Mouse (Mus musculus) liver, postnatal 0 days (tissue): ENCODE results near the gene Vwa7. TPM values are rescaled to one million over a fixed set of nuclear protein-coding genes. Genes with fewer than 3 reads are reported as not detected.

Source experiments
- ATAC-seq: fragments of 200-750 bp; cut with Nextera tagmentation; 2 replicates; pipeline ENCODE4 v1.8.0; 2017; ENCODE audit warnings: mild to moderate bottlenecking, moderate library complexity
- DNase-seq: peaks from one replicate; pipeline ENCODE4 v3.0.0-alpha.2; 2016
- H3K27ac ChIP-seq: fragments of 300-500 bp; sonication (generic); 2 replicates; pipeline ENCODE4 v1.5.1; 2014; ENCODE audit warnings: antibody characterized with exemption, moderate library complexity, mild to moderate bottlenecking, low read depth
- H3K27me3 ChIP-seq: fragments of 300-500 bp; sonication (generic); 2 replicates; pipeline ENCODE4 v1.6.1; 2014; ENCODE audit warnings: low read length, control low read depth, mixed read lengths; ENCODE audit not compliant: insufficient read depth
- H3K36me3 ChIP-seq: fragments of 300-500 bp; sonication (generic); replicated peaks from 2 replicates; pipeline ENCODE4 v1.6.1; 2014; ENCODE audit warnings: mild to moderate bottlenecking, control low read depth, low read length, moderate library complexity, mixed read lengths; ENCODE audit not compliant: insufficient read depth
- H3K4me1 ChIP-seq: fragments of 300-500 bp; sonication (generic); 2 replicates; pipeline ENCODE4 v1.6.1; 2014; ENCODE audit warnings: antibody characterized with exemption, mild to moderate bottlenecking, control low read depth; ENCODE audit not compliant: insufficient read depth
- H3K4me2 ChIP-seq: fragments of 300-500 bp; sonication (generic); 2 replicates; pipeline ENCODE4 v1.6.1; 2014; ENCODE audit warnings: low read depth, mild to moderate bottlenecking, low read length, moderate library complexity, mixed read lengths
- H3K4me3 ChIP-seq: fragments of 300-500 bp; sonication (generic); 2 replicates; pipeline ENCODE4 v1.5.1; 2014; ENCODE audit warnings: low read depth, low read length
- H3K9ac ChIP-seq: fragments of 300-500 bp; sonication (generic); replicated peaks from 2 replicates; pipeline ENCODE4 v1.6.1; 2014; ENCODE audit warnings: mild to moderate bottlenecking, moderate library complexity
- H3K9me3 ChIP-seq: fragments of 300-500 bp; sonication (generic); 2 replicates; pipeline ENCODE4 v1.6.1; 2016; ENCODE audit warnings: mild to moderate bottlenecking, control low read depth, low read length, mixed read lengths
- CTCF ChIP-seq: sonication (generic); IDR thresholded peaks from 2 replicates; pipeline ENCODE4 v1.5.1; 2016; ENCODE audit warnings: antibody characterized with exemption, low read depth
- EP300 ChIP-seq: IDR thresholded peaks from 2 replicates; pipeline ENCODE4 v1.6.1; 2016; ENCODE audit warnings: antibody characterized with exemption, low read depth, mild to moderate bottlenecking
- WGBS: fragments of 180-500 bp; shearing (Covaris S2); extraction: QIAGEN DNeasy Blood & Tissue Kit; methylation state at CpG from one replicate; pipeline ENCODE4 v1.1.7; 2014; ENCODE audit not compliant: insufficient replicate concordance; 5-methylcytosine and 5-hydroxymethylcytosine counted together
- polyA plus RNA-seq: library from polyadenylated mRNA; unstranded; fragments of >200 nt; fragmentation: Nextera tagmentation; extraction: Ambion mirVana; gene quantifications from 2 replicates; pipeline ENCODE4 v1.2.1, GENCODE M21; 2015

Gene Vwa7
- polyA plus RNA-seq, 1 experiment from 2014 or later: 0.12 TPM

- 73% methylated on average over 9 of the region's 9 CpGs for WGBS
- no peak overlapping the region for H3K4me3 ChIP-seq
- TF ChIP-seq CTCF (no peak), EP300 (no peak)
- H3K9me3 ChIP-seq: no peaks in the 10 kb centered on the region
- DNase-seq (no peak), ATAC-seq (no peak)
- H3K9ac ChIP-seq: no peak overlapping the region
- H3K4me2 ChIP-seq: no peak overlapping the region
- no peaks in the 10 kb centered on the region for H3K36me3 ChIP-seq
- peaks cover 22% of the 10 kb centered on the region for H3K27me3 ChIP-seq
- no peak overlapping the region for H3K27ac ChIP-seq
- H3K4me1 ChIP-seq: no peaks in the 10 kb centered on the region
These were observed 55.1 kb downstream of the Vwa7 start for GRCm38 (mm10) chr17:35071454-35071853.

- H3K9ac ChIP-seq: no peak overlapping the region
- H3K4me2 ChIP-seq: no peak overlapping the region
- no peaks in the 10 kb centered on the region for H3K9me3 ChIP-seq
- WGBS: 36% methylated on average over 17 of the region's 17 CpGs
- no peak for DNase-seq
- H3K36me3 ChIP-seq: no peaks in the 10 kb centered on the region
- no peak for ATAC-seq
- H3K4me3 ChIP-seq: no peak overlapping the region
- TF ChIP-seq CTCF: no peak
- TF ChIP-seq EP300: no peak
- 0 out of 2 replicates have a peak, but pooled peaks cover 7% of the 10 kb centered on the region for H3K27me3 ChIP-seq
- H3K4me1 ChIP-seq: 0 out of 2 replicates have a peak, but pooled peaks cover 2% of the 10 kb centered on the region
- no peak overlapping the region for H3K27ac ChIP-seq
These were observed 57.7 kb downstream of the Vwa7 start for GRCm38 (mm10) chr17:35074097-35074496.

Other genes starting within 250 kb of the Vwa7 start
- not detected in 2 replicates for gene Cyp21a1, start 212.0 kb upstream of the Vwa7 start, polyA plus RNA-seq
- 12.6 and 13.1 TPM in 2 replicates for gene Stk19, start 179.6 kb upstream of the Vwa7 start, polyA plus RNA-seq
- gene Dxo, start 179.6 kb upstream of the Vwa7 start, polyA plus RNA-seq: 17.6 and 19.2 TPM in 2 replicates
- 14.1 and 15.4 TPM in 2 replicates for gene Skiv2l, start 166.4 kb upstream of the Vwa7 start, polyA plus RNA-seq
- gene Nelfe, start 166.2 kb upstream of the Vwa7 start, polyA plus RNA-seq: 26.1 and 26.5 TPM in 2 replicates
- gene Cfb, start 154.1 kb upstream of the Vwa7 start, polyA plus RNA-seq: 744 and 847 TPM in 2 replicates
- 0.33 and 0.46 TPM in 2 replicates for gene Zbtb12, start 137.1 kb upstream of the Vwa7 start, polyA plus RNA-seq
- 0.25 TPM in 1 of 2 replicates, not detected in the other for gene Gm20547, start 134.5 kb upstream of the Vwa7 start, polyA plus RNA-seq
- gene C2, start 118.3 kb upstream of the Vwa7 start, polyA plus RNA-seq: 35.7 and 37.3 TPM in 2 replicates
- gene Ehmt2, start 118.1 kb upstream of the Vwa7 start, polyA plus RNA-seq: 11.1 TPM in 2 replicates
- 3.5 and 3.6 TPM in 2 replicates for gene Slc44a4, start 102.1 kb upstream of the Vwa7 start, polyA plus RNA-seq
- gene Neu1, start 85.3 kb upstream of the Vwa7 start, polyA plus RNA-seq: 35.6 and 40.3 TPM in 2 replicates
- gene Hspa1b, start 57.3 kb upstream of the Vwa7 start, polyA plus RNA-seq: 0.06 and 0.12 TPM in 2 replicates
- gene Gm20481, start 46.7 kb upstream of the Vwa7 start, polyA plus RNA-seq: 0.28 TPM in 1 of 2 replicates, not detected in the other
- gene Hspa1a, start 44.4 kb upstream of the Vwa7 start, polyA plus RNA-seq: 0.46 and 0.59 TPM in 2 replicates
- gene Hspa1l, start 43.9 kb upstream of the Vwa7 start, polyA plus RNA-seq: 0.18 TPM in 1 of 2 replicates, not detected in the other
- gene Lsm2, start 34.7 kb upstream of the Vwa7 start, polyA plus RNA-seq: 69.8 and 76.7 TPM in 2 replicates
- 38.0 and 43.8 TPM in 2 replicates for gene Vars, start 15.6 kb upstream of the Vwa7 start, polyA plus RNA-seq
- 3.3 and 4.1 TPM in 2 replicates for gene Sapcd1, start 11.4 kb downstream of the Vwa7 start, polyA plus RNA-seq
- gene Msh5, start 30.2 kb downstream of the Vwa7 start, polyA plus RNA-seq: 3.8 and 4.2 TPM in 2 replicates
- 98.6 and 102 TPM in 2 replicates for gene Clic1, start 33.4 kb downstream of the Vwa7 start, polyA plus RNA-seq
- 15.8 and 17.2 TPM in 2 replicates for gene Ddah2, start 42.5 kb downstream of the Vwa7 start, polyA plus RNA-seq
- 0.32 and 0.49 TPM in 2 replicates for gene Ly6g6c, start 48.8 kb downstream of the Vwa7 start, polyA plus RNA-seq
- 6.5 and 7.1 TPM in 2 replicates for gene Mpig6b, start 49.6 kb downstream of the Vwa7 start, polyA plus RNA-seq
- gene Ly6g6e, start 60.3 kb downstream of the Vwa7 start, polyA plus RNA-seq: 0.19 TPM in 1 of 2 replicates, not detected in the other
- 0.54 and 0.60 TPM in 2 replicates for gene Ly6g6d, start 61.5 kb downstream of the Vwa7 start, polyA plus RNA-seq
- gene Ly6g6f, start 69.0 kb downstream of the Vwa7 start, polyA plus RNA-seq: 4.0 and 5.3 TPM in 2 replicates
- 47.3 and 49.3 TPM in 2 replicates for gene Abhd16a, start 72.7 kb downstream of the Vwa7 start, polyA plus RNA-seq
- not detected in 2 replicates for gene Ly6g5c, start 91.7 kb downstream of the Vwa7 start, polyA plus RNA-seq
- 0.32 and 0.67 TPM in 2 replicates for gene Ly6g5b, start 98.8 kb downstream of the Vwa7 start, polyA plus RNA-seq
- gene Gpank1, start 104.9 kb downstream of the Vwa7 start, polyA plus RNA-seq: 8.1 and 9.6 TPM in 2 replicates
- 120 and 131 TPM in 2 replicates for gene Csnk2b, start 105.5 kb downstream of the Vwa7 start, polyA plus RNA-seq
- 4.4 and 4.8 TPM in 2 replicates for gene D17H6S53E, start 109.8 kb downstream of the Vwa7 start, polyA plus RNA-seq
- 1,209 and 1,216 TPM in 2 replicates for gene Apom, start 115.5 kb downstream of the Vwa7 start, polyA plus RNA-seq
- gene Bag6, start 118.6 kb downstream of the Vwa7 start, polyA plus RNA-seq: 16.5 and 19.7 TPM in 2 replicates
- gene Prrc2a, start 148.3 kb downstream of the Vwa7 start, polyA plus RNA-seq: 28.0 and 32.9 TPM in 2 replicates
- gene Aif1, start 159.5 kb downstream of the Vwa7 start, polyA plus RNA-seq: 34.1 and 39.1 TPM in 2 replicates
- 41.2 and 44.2 TPM in 2 replicates for gene Lst1, start 171.9 kb downstream of the Vwa7 start, polyA plus RNA-seq
- 5.3 and 6.0 TPM in 2 replicates for gene Ltb, start 177.9 kb downstream of the Vwa7 start, polyA plus RNA-seq
- gene Tnf, start 185.4 kb downstream of the Vwa7 start, polyA plus RNA-seq: 0.59 and 0.75 TPM in 2 replicates
- not detected in 2 replicates for gene Lta, start 188.8 kb downstream of the Vwa7 start, polyA plus RNA-seq
- 0.22 TPM in 2 replicates for gene Gm16181, start 204.3 kb downstream of the Vwa7 start, polyA plus RNA-seq
- gene Atp6v1g2, start 217.1 kb downstream of the Vwa7 start, polyA plus RNA-seq: 0.98 and 1.3 TPM in 2 replicates
- 4.1 and 4.4 TPM in 2 replicates for gene Nfkbil1, start 219.2 kb downstream of the Vwa7 start, polyA plus RNA-seq
- gene Ddx39b, start 225.2 kb downstream of the Vwa7 start, polyA plus RNA-seq: 79.6 and 87.2 TPM in 2 replicates
- 256 and 291 TPM in 2 replicates for gene H2-D1, start 246.2 kb downstream of the Vwa7 start, polyA plus RNA-seq